Mouse (Mus musculus): ENCODE data around the gene Hscb.

- TF ChIP-seq CTCF (IDR thresholded peaks at IDR 0.05; ENCODE audit: low read depth), result no peak
- TF ChIP-seq EP300 (IDR thresholded peaks at IDR 0.05; ENCODE audit: low read depth), result no peak
Measured at GRCm38 (mm10) chr5:110839038-110839677, 419 bp downstream of the Hscb start.
